In genomic region chr7:80152756-80153155, GRCm38 (mm10) we compare ENCODE assay signal across 23 mouse cellular contexts. TPM values are rescaled to one million over a fixed set of nuclear protein-coding genes. Genes with fewer than 3 reads are reported as not detected.
A peak's percentile ranks its signal among the peaks of the same experiment; 100 is the strongest.
DNase-seq lines count a peak whose midpoint lies in the region; ATAC-seq and TF ChIP-seq lines count a peak whose summit lies in the region.
"Had no signal": no experiment of that assay in that cellular context is flagged by ENCODE, and none has a peak within 500 bp of the region (broad histone marks: within the 10 kb centered on the region; RNA-seq: fewer than 3 reads in every experiment).

No protein-coding gene starts in this region.

- H3K9ac ChIP-seq in liver, embryonic 13.5 days: no peak overlapping the region
- no peak overlapping the region for H3K9ac ChIP-seq in liver, embryonic 11.5 days (ENCODE audit: low read depth, low read length)
- no peak overlapping the region for H3K9ac ChIP-seq in ES-E14 (ENCODE audit: insufficient read depth, low read depth, low read length, poor library complexity, severe bottlenecking)
- H3K9ac ChIP-seq: embryonic facial prominence, embryonic 13.5 days; embryonic facial prominence, embryonic 15.5 days; forebrain, embryonic 13.5 days; forebrain, embryonic 15.5 days; forebrain, postnatal 0 days had no signal

- no peaks in the 10 kb centered on the region for H3K9me3 ChIP-seq in liver, embryonic 13.5 days (replicated peaks)
- no peaks in the 10 kb centered on the region for H3K9me3 ChIP-seq in liver, embryonic 11.5 days (ENCODE audit: control insufficient read depth, low read length)
- H3K9me3 ChIP-seq in ES-E14 (ENCODE audit: control insufficient read depth, insufficient read depth, low read depth, low read length): no peaks in the 10 kb centered on the region
- H3K9me3 ChIP-seq: embryonic facial prominence, embryonic 13.5 days; embryonic facial prominence, embryonic 15.5 days; forebrain, embryonic 13.5 days; forebrain, embryonic 15.5 days had no signal

- H3K4me2 ChIP-seq in liver, embryonic 13.5 days: no peak overlapping the region
- no peak overlapping the region for H3K4me2 ChIP-seq in liver, embryonic 11.5 days
- H3K4me2 ChIP-seq: embryonic facial prominence, embryonic 13.5 days; embryonic facial prominence, embryonic 15.5 days; forebrain, embryonic 13.5 days; forebrain, embryonic 15.5 days had no signal

- ATAC-seq in liver, embryonic 13.5 days (ENCODE audit: low read depth): no peak
- no peak for ATAC-seq in liver, embryonic 11.5 days (replicated peaks; ENCODE audit: low FRiP score)
- ATAC-seq in erythroid progenitor cell, adult 5-6 weeks (replicated peaks; ENCODE audit: low FRiP score, poor library complexity, severe bottlenecking): no peak
- ATAC-seq: CD4-positive, CD25-positive, alpha-beta regulatory T cell, adult 4 months; forebrain, embryonic 13.5 days; forebrain, embryonic 15.5 days; forebrain, postnatal 0 days had no signal

- no peak for DNase-seq in liver, embryonic 13.5 days
- DNase-seq in liver, embryonic 11.5 days (ENCODE audit: low spot score): no peak
- DNase-seq in ES-E14 (ENCODE audit: low read depth, low spot score) (no peak), ZHBTc4 (ENCODE audit: low read depth, low spot score) (peak; percentile 87)
- DNase-seq in kidney, postnatal 4 days: no peak
- DNase-seq: adrenal gland, adult 2 months; adrenal gland, postnatal 10 days; adrenal gland, postnatal 25 days; cerebellum, adult 11 months; cerebellum, adult 18-20 months; cerebellum, adult 8-10 months; cerebellum, adult 9-11 months; cerebellum, postnatal 36 days; embryo, embryonic 11 days; forebrain, postnatal 0 days had no signal

- no peak overlapping the region for H3K4me3 ChIP-seq in liver, embryonic 13.5 days (replicated peaks)
- no peak overlapping the region for H3K4me3 ChIP-seq in liver, embryonic 11.5 days (ENCODE audit: low read depth, low read length)
- H3K4me3 ChIP-seq in ES-E14 (ENCODE audit: insufficient read depth in 1 of 2, low read depth in 1 of 2, low read length in 2 of 2, poor library complexity in 1 of 2, severe bottlenecking in 1 of 2): no peak overlapping the region
- H3K4me3 ChIP-seq: embryonic facial prominence, embryonic 13.5 days; embryonic facial prominence, embryonic 15.5 days; erythroblast, embryonic 14.5 days; forebrain, embryonic 13.5 days; forebrain, embryonic 15.5 days had no signal

- H3K27ac ChIP-seq in liver, embryonic 13.5 days: 0 out of 2 replicates have a peak overlapping the region, but pooled peaks have one; percentile 24
- H3K27ac ChIP-seq in liver, embryonic 11.5 days (ENCODE audit: low read depth, low read length): no peak overlapping the region
- peak overlapping the region; percentile 54 for H3K27ac ChIP-seq in ES-E14 (ENCODE audit: insufficient read depth, low read depth, low read length, poor library complexity, severe bottlenecking)
- H3K27ac ChIP-seq: embryonic facial prominence, embryonic 13.5 days; embryonic facial prominence, embryonic 15.5 days; forebrain, embryonic 13.5 days; forebrain, embryonic 15.5 days had no signal

- peaks cover 58% of the 10 kb centered on the region for H3K4me1 ChIP-seq in liver, embryonic 13.5 days (replicated peaks)
- peaks cover 16% of the 10 kb centered on the region for H3K4me1 ChIP-seq in liver, embryonic 11.5 days (replicated peaks; ENCODE audit: control insufficient read depth, insufficient read depth, low read length)
- H3K4me1 ChIP-seq in ES-E14 (ENCODE audit: control insufficient read depth in 2 of 2, insufficient read depth in 2 of 2, low read length in 2 of 2, poor library complexity in 1 of 2): peaks cover 0 to 11% of the 10 kb centered on the region in 2 experiments; a peak in 2 of 4 replicates

- H3K27me3 ChIP-seq in liver, embryonic 13.5 days: no peaks in the 10 kb centered on the region
- no peaks in the 10 kb centered on the region for H3K27me3 ChIP-seq in liver, embryonic 11.5 days (replicated peaks; ENCODE audit: control insufficient read depth, insufficient read depth, low read length)
- H3K27me3 ChIP-seq: CH12.LX; embryonic facial prominence, embryonic 13.5 days; embryonic facial prominence, embryonic 15.5 days; forebrain, embryonic 13.5 days; forebrain, embryonic 15.5 days had no signal

- in situ Hi-C loops in ES-E14 (cut with MboI; ENCODE audit: low sequenced_read_pairs in 2 of 2, unreplicated experiment in 2 of 2): no loop called here

- no peaks in the 10 kb centered on the region for H3K36me3 ChIP-seq in liver, embryonic 13.5 days
- H3K36me3 ChIP-seq in liver, embryonic 11.5 days (ENCODE audit: control insufficient read depth, insufficient read depth, low read length): no peaks in the 10 kb centered on the region
- no peaks in the 10 kb centered on the region for H3K36me3 ChIP-seq in ES-E14 (ENCODE audit: control insufficient read depth, insufficient read depth, low read length, poor library complexity, severe bottlenecking)
- H3K36me3 ChIP-seq: embryonic facial prominence, embryonic 13.5 days; embryonic facial prominence, embryonic 15.5 days; forebrain, embryonic 15.5 days had no signal

- 83% methylated on average over 8 of the region's 8 CpGs for WGBS in liver, embryonic 13.5 days (ENCODE audit: insufficient replicate concordance)
- WGBS in liver, embryonic 11.5 days: 90% methylated on average over 8 of the region's 8 CpGs

TF ChIP-seq in ES-E14, 5 proteins besides CTCF, POLR2A, EP300 and RAD21:
- TF ChIP-seq ZC3H11A (IDR thresholded peaks at IDR 0.05; ENCODE audit: borderline replicate concordance, low read depth, low read length) (no peak), HCFC1 (IDR thresholded peaks at IDR 0.05; ENCODE audit: borderline replicate concordance, insufficient read depth, low read length) (no peak), ZNF384 (IDR thresholded peaks at IDR 0.05; ENCODE audit: low read depth, low read length) (no peak), CHD2 (IDR thresholded peaks at IDR 0.05; ENCODE audit: low read depth, low read length) (no peak), MAFK (IDR thresholded peaks at IDR 0.05; ENCODE audit: insufficient read depth, low read depth, low read length) (no peak)
TF ChIP-seq in ES-E14: peak in this region for 0.

RNA-seq across cellular contexts. Expression of gene Sema4b, which starts 33.9 kb away (rescaled TPM):
- polyA plus RNA-seq in liver, embryonic 13.5 days (2015; fragmentation: Nextera tagmentation; extraction: Ambion mirVana): 13.1 and 14.1 TPM in 2 replicates
- 11.7 and 12.9 TPM in 2 replicates for polyA plus RNA-seq in liver, embryonic 11.5 days (2014; fragmentation: Nextera tagmentation; extraction: Ambion mirVana)
- 50.1 and 106 TPM in 2 replicates for total RNA-seq in ES-E14 (2012; rRNA removed)
- 106 and 122 TPM in 2 replicates for total RNA-seq in erythroid progenitor cell, adult 5-6 weeks (2015; ENCODE audit: low replicate concordance)
- total RNA-seq in erythroid progenitor cell, adult 5-6 weeks (2017; ENCODE audit: low replicate concordance): 105 and 126 TPM in 2 replicates

RNA-seq across cellular contexts. Expression of gene Idh2, which starts 37.6 kb away (rescaled TPM):
- polyA plus RNA-seq in liver, embryonic 13.5 days (2015; fragmentation: Nextera tagmentation; extraction: Ambion mirVana): 137 and 146 TPM in 2 replicates
- polyA plus RNA-seq in liver, embryonic 11.5 days (2014; fragmentation: Nextera tagmentation; extraction: Ambion mirVana): 259 and 268 TPM in 2 replicates
- total RNA-seq in ES-E14 (2012; rRNA removed): 108 and 146 TPM in 2 replicates
- 11.7 and 45.8 TPM in 2 replicates for total RNA-seq in erythroid progenitor cell, adult 5-6 weeks (2015; ENCODE audit: low replicate concordance)
- total RNA-seq in erythroid progenitor cell, adult 5-6 weeks (2017; ENCODE audit: low replicate concordance): 14.7 and 16.7 TPM in 2 replicates
